Mouse (Mus musculus) stomach, embryonic 16.5 days (tissue): ENCODE results near the gene Eln. TPM values are rescaled to one million over a fixed set of nuclear protein-coding genes. Genes with fewer than 3 reads are reported as not detected.

ENCODE experiments used
- ATAC-seq: fragments of 200-750 bp; cut with Nextera tagmentation; 2 replicates; pipeline ENCODE4 v1.8.0; 2017; ENCODE audit warnings: moderate number of reproducible peaks, moderate TSS enrichment; ENCODE audit not compliant: insufficient read depth, low FRiP score
- H3K27ac ChIP-seq: fragments of 300-500 bp; sonication (generic); 2 replicates; pipeline ENCODE4 v1.5.1; 2014; ENCODE audit warnings: low read length
- H3K27me3 ChIP-seq: fragments of 300-500 bp; sonication (generic); 2 replicates; pipeline ENCODE4 v1.6.1; 2014; ENCODE audit warnings: low read length, control low read depth, mixed read lengths; ENCODE audit not compliant: control insufficient read depth, insufficient read depth
- H3K36me3 ChIP-seq: fragments of 300-500 bp; sonication (generic); 2 replicates; pipeline ENCODE4 v1.6.1; 2014; ENCODE audit warnings: low read length; ENCODE audit not compliant: control insufficient read depth, insufficient read depth
- H3K4me1 ChIP-seq: fragments of 300-500 bp; sonication (generic); 2 replicates; pipeline ENCODE4 v1.6.1; 2014; ENCODE audit warnings: low read length, control low read depth, mixed read lengths; ENCODE audit not compliant: control insufficient read depth, insufficient read depth
- H3K4me2 ChIP-seq: fragments of 300-500 bp; sonication (generic); 2 replicates; pipeline ENCODE4 v1.6.1; 2014; ENCODE audit warnings: low read depth, low read length, mixed read lengths
- H3K4me3 ChIP-seq: fragments of 300-500 bp; sonication (generic); replicated peaks from 2 replicates; pipeline ENCODE4 v1.5.1; 2014; ENCODE audit warnings: mild to moderate bottlenecking, low read length
- H3K9ac ChIP-seq: fragments of 300-500 bp; sonication (generic); 2 replicates; pipeline ENCODE4 v1.6.1; 2014; ENCODE audit warnings: low read length
- H3K9me3 ChIP-seq: fragments of 300-500 bp; sonication (generic); replicated peaks from 2 replicates; pipeline ENCODE4 v1.6.1; 2016; ENCODE audit warnings: low read length, control low read depth; ENCODE audit not compliant: control insufficient read depth
- WGBS: fragments of 180-500 bp; shearing (Covaris S2); extraction: QIAGEN DNeasy Blood & Tissue Kit; methylation state at CpG from one replicate; pipeline ENCODE4 v1.1.7; 2014; 5-methylcytosine and 5-hydroxymethylcytosine counted together
- polyA plus RNA-seq: library from polyadenylated mRNA; unstranded; fragments of >200 nt; fragmentation: Nextera tagmentation; extraction: Ambion mirVana; gene quantifications from 2 replicates; pipeline ENCODE4 v1.2.1, GENCODE M21; 2015

Eln gene
- polyA plus RNA-seq, 1 experiment from 2014 or later: 97.0 TPM

DNA sequence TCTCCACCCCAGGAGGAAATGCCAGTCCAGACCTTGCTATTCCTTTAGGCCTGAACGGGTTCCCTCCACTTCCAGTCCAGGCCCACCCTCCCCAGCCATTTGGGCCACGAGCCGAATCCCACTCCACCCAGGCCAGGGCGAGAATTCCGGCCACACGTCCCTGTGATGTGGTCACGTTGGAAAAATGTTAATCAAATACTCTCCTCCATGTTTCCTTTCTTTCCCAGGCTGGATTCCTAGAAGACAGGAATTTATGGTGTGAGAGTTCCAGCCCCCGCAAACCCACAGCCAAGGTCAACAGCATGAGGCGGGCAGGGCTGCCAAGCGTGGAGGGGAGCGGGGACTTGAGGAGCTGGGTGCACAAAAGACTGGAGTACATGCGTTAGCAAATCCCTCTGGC lies 25.4 kb upstream of the Eln start:
- Histone ChIP-seq H3K4me3 (no peak overlapping the region), H3K9me3 (no peaks in the 10 kb centered on the region), H3K27me3 (no peaks in the 10 kb centered on the region), H3K27ac (no peak overlapping the region), H3K9ac (no peak overlapping the region), H3K4me1 (0 out of 2 replicates have a peak, but pooled peaks cover 3% of the 10 kb centered on the region), H3K4me2 (no peak overlapping the region), H3K36me3 (no peaks in the 10 kb centered on the region)
- ATAC-seq: no peak
- 78% methylated on average over 12 of the region's 12 CpGs for WGBS

GRCm38 (mm10) chr5:134771750-134772149 lies 24.6 kb upstream of the Eln start:
- Histone ChIP-seq H3K4me1 (0 out of 2 replicates have a peak, but pooled peaks cover 3% of the 10 kb centered on the region), H3K4me2 (no peak overlapping the region), H3K4me3 (no peak overlapping the region), H3K27me3 (no peaks in the 10 kb centered on the region), H3K9me3 (no peaks in the 10 kb centered on the region), H3K27ac (no peak overlapping the region), H3K9ac (no peak overlapping the region; the same call in 1 of the 2 replicates), H3K36me3 (no peaks in the 10 kb centered on the region)
- ATAC-seq: no peak
- WGBS: 83% methylated on average over 3 of the region's 3 CpGs

GRCm38 (mm10) chr5:134769181-134769580 lies 22.1 kb upstream of the Eln start:
- 0 out of 2 replicates have a peak, but pooled peaks cover 3% of the 10 kb centered on the region for H3K4me1 ChIP-seq
- no peak overlapping the region for H3K4me3 ChIP-seq
- H3K27ac ChIP-seq: no peak overlapping the region
- no peak overlapping the region for H3K4me2 ChIP-seq
- 55% methylated on average over 7 of the region's 7 CpGs for WGBS
- no peaks in the 10 kb centered on the region for H3K36me3 ChIP-seq
- no peaks in the 10 kb centered on the region for H3K9me3 ChIP-seq
- no peak overlapping the region for H3K9ac ChIP-seq
- peak; percentile 67; the same call in 1 of the 2 replicates for ATAC-seq
- H3K27me3 ChIP-seq: no peaks in the 10 kb centered on the region

- H3K27ac ChIP-seq: no peak overlapping the region
- no peaks in the 10 kb centered on the region for H3K27me3 ChIP-seq
- no peaks in the 10 kb centered on the region for H3K36me3 ChIP-seq
- peaks cover 5% of the 10 kb centered on the region; the same call in 1 of the 2 replicates for H3K4me1 ChIP-seq
- H3K9me3 ChIP-seq: no peaks in the 10 kb centered on the region
- ATAC-seq: no peak
- no peak overlapping the region for H3K4me2 ChIP-seq
- no peak overlapping the region for H3K4me3 ChIP-seq
- no peak overlapping the region for H3K9ac ChIP-seq
- WGBS: 81% methylated on average over 16 of the region's 16 CpGs
Observed at GRCm38 (mm10) chr5:134765441-134765840, 18.3 kb upstream of the Eln start.

GRCm38 (mm10) chr5:134763326-134763725 lies 16.2 kb upstream of the Eln start:
- Histone ChIP-seq H3K27me3 (no peaks in the 10 kb centered on the region), H3K9ac (no peak overlapping the region), H3K4me2 (no peak overlapping the region), H3K27ac (no peak overlapping the region), H3K9me3 (no peaks in the 10 kb centered on the region), H3K4me1 (peaks cover 5% of the 10 kb centered on the region; the same call in 1 of the 2 replicates), H3K4me3 (no peak overlapping the region), H3K36me3 (no peaks in the 10 kb centered on the region)
- 87% methylated on average over 9 of the region's 9 CpGs for WGBS
- ATAC-seq: no peak

- H3K36me3 ChIP-seq: no peaks in the 10 kb centered on the region
- 56% methylated on average over 18 of the region's 18 CpGs for WGBS
- H3K9ac ChIP-seq: no peak overlapping the region; the same call in 1 of the 2 replicates
- H3K27me3 ChIP-seq: no peaks in the 10 kb centered on the region
- H3K9me3 ChIP-seq: no peaks in the 10 kb centered on the region
- no peak overlapping the region for H3K4me2 ChIP-seq
- H3K27ac ChIP-seq: peak overlapping the region; percentile 26; the same call in 1 of the 2 replicates
- no peak overlapping the region for H3K4me3 ChIP-seq
- peak; percentile 61; the same call in 1 of the 2 replicates for ATAC-seq
- H3K4me1 ChIP-seq: peaks cover 5% of the 10 kb centered on the region; the same call in 1 of the 2 replicates
Observed at GRCm38 (mm10) chr5:134761409-134762124, 14.4 kb upstream of the Eln start.

DNA sequence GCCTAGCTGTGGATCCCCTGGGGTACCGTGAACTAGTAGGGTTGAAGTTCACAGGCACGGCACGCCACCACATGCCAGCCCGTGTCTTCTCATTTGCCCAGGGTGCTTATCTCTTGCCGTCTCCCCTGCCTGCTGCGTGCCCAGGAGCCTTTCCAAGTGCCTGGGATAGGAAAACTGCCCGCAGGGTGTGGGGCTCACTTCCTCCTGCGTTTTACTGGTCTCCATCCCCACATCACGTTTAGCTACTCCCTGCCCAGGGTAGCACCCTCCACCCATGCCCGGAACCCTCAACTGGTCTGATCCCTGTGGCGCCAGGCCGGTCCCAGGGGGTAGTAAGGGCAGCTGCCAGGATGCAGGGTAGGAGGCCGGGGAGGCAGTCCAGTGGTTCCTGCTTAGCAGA lies 8.9 kb upstream of the Eln start:
- no peak overlapping the region for H3K4me2 ChIP-seq
- no peak overlapping the region for H3K4me3 ChIP-seq
- peaks cover 8% of the 10 kb centered on the region; the same call in 1 of the 2 replicates for H3K4me1 ChIP-seq
- H3K27me3 ChIP-seq: no peaks in the 10 kb centered on the region
- ATAC-seq: no peak
- no peaks in the 10 kb centered on the region for H3K9me3 ChIP-seq
- no peak overlapping the region for H3K27ac ChIP-seq
- no peaks in the 10 kb centered on the region for H3K36me3 ChIP-seq
- WGBS: 46% methylated on average over 13 of the region's 13 CpGs
- H3K9ac ChIP-seq: no peak overlapping the region; the same call in 1 of the 2 replicates

DNA sequence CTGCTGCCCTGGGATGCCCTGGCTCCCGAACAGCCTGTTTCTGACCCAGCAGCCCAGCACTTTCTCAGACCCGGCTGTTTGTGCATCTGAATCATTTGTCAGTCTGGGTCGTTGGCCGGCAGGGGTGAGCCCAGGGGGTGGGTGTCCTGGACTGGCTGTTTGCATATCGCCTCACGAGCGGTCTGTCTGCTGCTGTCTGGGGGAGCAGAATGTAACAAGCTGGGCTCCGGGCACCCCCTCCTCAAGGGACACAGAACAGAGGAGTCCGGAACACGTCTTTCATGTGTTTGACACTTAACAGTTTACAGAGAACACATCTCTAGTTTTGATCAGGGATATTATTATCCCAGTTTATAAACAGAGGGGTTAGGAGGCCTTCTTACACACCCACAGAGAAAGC lies 7.0 kb upstream of the Eln start:
- H3K27me3 ChIP-seq: no peaks in the 10 kb centered on the region
- no peak overlapping the region for H3K4me2 ChIP-seq
- WGBS: 27% methylated on average over 10 of the region's 10 CpGs
- H3K4me1 ChIP-seq: peaks cover 8% of the 10 kb centered on the region; the same call in 1 of the 2 replicates
- H3K9ac ChIP-seq: no peak overlapping the region
- no peaks in the 10 kb centered on the region for H3K9me3 ChIP-seq
- peak; percentile 26; the same call in 1 of the 2 replicates for ATAC-seq
- no peak overlapping the region for H3K4me3 ChIP-seq
- no peaks in the 10 kb centered on the region for H3K36me3 ChIP-seq
- peak overlapping the region; percentile 4; the same call in 1 of the 2 replicates for H3K27ac ChIP-seq

DNA sequence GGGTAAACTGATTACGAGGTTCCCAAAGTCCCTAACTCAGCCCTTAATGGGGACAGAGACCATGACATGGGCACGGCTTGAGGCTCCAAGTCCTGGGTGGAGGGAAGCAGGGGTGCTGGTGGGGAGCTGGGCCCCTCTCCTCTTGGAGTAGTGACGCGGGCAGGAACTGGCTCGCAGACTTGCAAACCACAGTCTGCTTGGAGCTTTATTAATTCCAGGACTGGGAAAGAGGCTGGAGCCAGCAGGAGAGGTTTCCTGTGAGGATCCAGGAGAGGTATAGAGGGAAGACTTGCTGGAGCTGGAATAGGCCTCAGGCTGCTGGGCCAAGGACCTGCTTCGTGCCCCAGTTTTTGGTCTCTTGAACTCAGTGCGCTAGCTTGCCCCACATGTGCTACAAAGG lies 3.3 kb upstream of the Eln start:
- Histone ChIP-seq H3K9ac (no peak overlapping the region), H3K4me2 (no peak overlapping the region), H3K4me3 (no peak overlapping the region), H3K27me3 (no peaks in the 10 kb centered on the region), H3K27ac (no peak overlapping the region), H3K36me3 (no peaks in the 10 kb centered on the region), H3K4me1 (peaks cover 31% of the 10 kb centered on the region), H3K9me3 (no peaks in the 10 kb centered on the region)
- 86% methylated on average over 7 of the region's 7 CpGs for WGBS
- ATAC-seq: no peak
